Mouse (Mus musculus): Measurements from ENCODE around the gene 2810004N23Rik. TPM values are rescaled to one million over a fixed set of nuclear protein-coding genes. Genes with fewer than 3 reads are reported as not detected.

Gene 2810004N23Rik
- total and polyA plus RNA-seq, 3 experiments = 49.3 to 74.1 (median 52.6) TPM

DNA sequence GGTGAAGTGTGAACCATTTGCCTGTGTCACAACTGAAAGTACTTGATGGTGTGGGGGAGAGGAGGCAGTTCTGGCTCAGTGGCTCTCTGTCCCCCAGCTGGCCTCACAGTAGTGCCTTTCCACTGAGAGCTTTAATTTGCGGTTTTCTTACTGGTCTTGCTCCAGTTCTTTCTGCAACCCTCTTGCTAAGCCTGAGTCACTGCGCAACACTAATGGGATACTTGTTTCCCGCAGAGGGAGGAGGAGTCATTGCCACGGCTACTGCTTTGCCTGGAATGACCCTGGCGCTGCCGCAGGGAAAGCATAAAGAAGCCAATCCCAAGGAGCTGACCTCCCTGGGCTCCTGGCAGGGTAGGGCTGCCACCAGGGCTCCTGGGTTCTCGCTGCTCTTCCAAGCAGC, 36.3 kb downstream of the 2810004N23Rik start:
- no peaks in the 10 kb centered on the region for H3K36me3 ChIP-seq (replicated peaks)
- H3K4me3 ChIP-seq (ENCODE audit: low read depth, low read length) = no peak overlapping the region
- no peak for DNase-seq (ENCODE audit: low spot score)
- TF ChIP-seq TAL1 (conservative IDR thresholded peaks at IDR 0.05; ENCODE audit: low read depth, low read length) (no peak), CTCF (IDR thresholded peaks at IDR 0.05; ENCODE audit: low read depth, low read length) (no peak), POLR2AphosphoS5 (IDR thresholded peaks at IDR 0.05; ENCODE audit: insufficient replicate concordance, low read depth, low read length) (no peak), GATA1 (IDR thresholded peaks at IDR 0.05; ENCODE audit: borderline replicate concordance, low read length) (no peak), GATA2 (IDR thresholded peaks at IDR 0.05; ENCODE audit: borderline replicate concordance, low read depth, low read length) (no peak)
- H3K9me3 ChIP-seq (replicated peaks) = no peaks in the 10 kb centered on the region
- H3K4me1 ChIP-seq (ENCODE audit: insufficient read depth, low read depth, low read length) = peaks cover 12% of the 10 kb centered on the region
- no peak for ATAC-seq (ENCODE audit: extremely low read depth, insufficient number of reproducible peaks, low FRiP score, poor library complexity, severe bottlenecking)
- peaks cover 44% of the 10 kb centered on the region for H3K27me3 ChIP-seq (ENCODE audit: insufficient read depth, low read length)

DNA sequence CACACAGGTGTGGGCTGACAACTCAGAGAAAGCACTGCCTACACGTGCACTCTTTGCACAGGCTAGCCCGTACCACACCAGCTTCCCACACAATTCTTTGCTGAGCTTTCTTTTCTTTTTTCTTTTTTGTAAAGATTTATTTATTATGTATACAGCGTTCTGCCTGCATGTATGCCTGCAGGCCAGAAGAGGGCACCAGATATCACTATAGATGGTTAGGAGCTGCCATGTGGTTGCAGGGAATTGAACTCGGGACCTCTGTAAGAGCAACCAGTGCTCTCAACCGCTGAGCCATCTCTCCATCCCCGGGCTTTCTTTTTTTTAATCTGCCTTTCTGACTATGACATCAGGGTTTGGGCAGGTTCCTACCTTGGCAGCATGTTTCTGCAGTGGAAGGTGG, 39.4 kb downstream of the 2810004N23Rik start:
- Histone ChIP-seq H3K4me1 (ENCODE audit: insufficient read depth, low read depth, low read length) (peaks cover 9% of the 10 kb centered on the region), H3K9me3 (replicated peaks) (no peaks in the 10 kb centered on the region), H3K36me3 (replicated peaks) (no peaks in the 10 kb centered on the region), H3K27me3 (ENCODE audit: insufficient read depth, low read length) (peaks cover 26% of the 10 kb centered on the region), H3K4me3 (ENCODE audit: low read depth, low read length) (no peak overlapping the region)
- DNase-seq (ENCODE audit: low spot score) (no peak), ATAC-seq (ENCODE audit: extremely low read depth, insufficient number of reproducible peaks, low FRiP score, poor library complexity, severe bottlenecking) (no peak)
- TF ChIP-seq TAL1 (conservative IDR thresholded peaks at IDR 0.05; ENCODE audit: low read depth, low read length) (no peak), GATA2 (IDR thresholded peaks at IDR 0.05; ENCODE audit: borderline replicate concordance, low read depth, low read length) (no peak), POLR2AphosphoS5 (IDR thresholded peaks at IDR 0.05; ENCODE audit: insufficient replicate concordance, low read depth, low read length) (no peak), GATA1 (IDR thresholded peaks at IDR 0.05; ENCODE audit: borderline replicate concordance, low read length) (no peak), CTCF (IDR thresholded peaks at IDR 0.05; ENCODE audit: low read depth, low read length) (no peak)

GRCm38 (mm10) chr8:124820125-124820524, 42.8 kb downstream of the 2810004N23Rik start:
- no peaks in the 10 kb centered on the region for H3K36me3 ChIP-seq (replicated peaks)
- ATAC-seq (ENCODE audit: extremely low read depth, insufficient number of reproducible peaks, low FRiP score, poor library complexity, severe bottlenecking) (no peak), DNase-seq (ENCODE audit: low spot score) (no peak)
- no peak overlapping the region for H3K4me3 ChIP-seq (ENCODE audit: low read depth, low read length)
- no peak for TF ChIP-seq POLR2AphosphoS5 (IDR thresholded peaks at IDR 0.05; ENCODE audit: insufficient replicate concordance, low read depth, low read length)
- no peak for TF ChIP-seq TAL1 (conservative IDR thresholded peaks at IDR 0.05; ENCODE audit: low read depth, low read length)
- no peak for TF ChIP-seq GATA2 (IDR thresholded peaks at IDR 0.05; ENCODE audit: borderline replicate concordance, low read depth, low read length)
- TF ChIP-seq CTCF (IDR thresholded peaks at IDR 0.05; ENCODE audit: low read depth, low read length) = no peak
- no peak for TF ChIP-seq GATA1 (IDR thresholded peaks at IDR 0.05; ENCODE audit: borderline replicate concordance, low read length)
- H3K27me3 ChIP-seq (ENCODE audit: insufficient read depth, low read length) = peaks cover 14% of the 10 kb centered on the region; the same call in 1 of the 2 replicates
- peaks cover 21% of the 10 kb centered on the region for H3K9me3 ChIP-seq (replicated peaks)
- H3K4me1 ChIP-seq (ENCODE audit: insufficient read depth, low read depth, low read length) = no peaks in the 10 kb centered on the region

- Histone ChIP-seq H3K36me3 (replicated peaks) (no peaks in the 10 kb centered on the region), H3K4me1 (ENCODE audit: insufficient read depth, low read depth, low read length) (no peaks in the 10 kb centered on the region), H3K4me3 (ENCODE audit: low read depth, low read length) (no peak overlapping the region), H3K27me3 (ENCODE audit: insufficient read depth, low read length) (peaks cover 14% of the 10 kb centered on the region; the same call in 1 of the 2 replicates), H3K9me3 (replicated peaks) (peaks cover 21% of the 10 kb centered on the region)
- DNase-seq (ENCODE audit: low spot score) = no peak
- TF ChIP-seq TAL1 (conservative IDR thresholded peaks at IDR 0.05; ENCODE audit: low read depth, low read length) (no peak), POLR2AphosphoS5 (IDR thresholded peaks at IDR 0.05; ENCODE audit: insufficient replicate concordance, low read depth, low read length) (no peak), GATA1 (IDR thresholded peaks at IDR 0.05; ENCODE audit: borderline replicate concordance, low read length) (no peak), CTCF (IDR thresholded peaks at IDR 0.05; ENCODE audit: low read depth, low read length) (no peak), GATA2 (IDR thresholded peaks at IDR 0.05; ENCODE audit: borderline replicate concordance, low read depth, low read length) (no peak)
- no peak for ATAC-seq (ENCODE audit: extremely low read depth, insufficient number of reproducible peaks, low FRiP score, poor library complexity, severe bottlenecking)
Observed at GRCm38 (mm10) chr8:124819612-124820115, 43.3 kb downstream of the 2810004N23Rik start.

DNA sequence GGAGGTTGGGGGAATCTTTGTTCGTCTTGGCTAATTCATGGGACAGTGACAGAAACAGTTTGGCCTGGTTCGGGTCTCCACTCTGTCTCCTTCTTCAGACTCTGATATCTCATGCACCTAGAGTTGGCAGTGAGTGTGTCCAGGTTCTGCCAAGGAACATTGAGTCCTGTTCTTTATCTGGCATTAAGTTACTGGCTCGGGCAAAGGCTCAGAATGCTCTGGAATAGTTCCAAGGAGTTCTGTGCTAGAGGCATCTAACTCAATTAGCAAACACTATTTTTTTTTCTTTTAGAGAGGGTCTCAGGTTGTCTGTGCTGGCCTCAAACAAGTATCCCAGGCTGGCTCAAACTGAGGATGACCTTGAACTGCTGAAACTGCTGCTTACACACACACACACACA, 45.6 kb downstream of the 2810004N23Rik start:
- Histone ChIP-seq H3K9me3 (replicated peaks) (peaks cover 21% of the 10 kb centered on the region), H3K27me3 (ENCODE audit: insufficient read depth, low read length) (peaks cover 8% of the 10 kb centered on the region; the same call in 1 of the 2 replicates), H3K4me3 (ENCODE audit: low read depth, low read length) (no peak overlapping the region), H3K36me3 (replicated peaks) (no peaks in the 10 kb centered on the region), H3K4me1 (ENCODE audit: insufficient read depth, low read depth, low read length) (no peaks in the 10 kb centered on the region)
- TF ChIP-seq POLR2AphosphoS5 (IDR thresholded peaks at IDR 0.05; ENCODE audit: insufficient replicate concordance, low read depth, low read length) (no peak), GATA1 (IDR thresholded peaks at IDR 0.05; ENCODE audit: borderline replicate concordance, low read length) (no peak), GATA2 (IDR thresholded peaks at IDR 0.05; ENCODE audit: borderline replicate concordance, low read depth, low read length) (no peak), TAL1 (conservative IDR thresholded peaks at IDR 0.05; ENCODE audit: low read depth, low read length) (no peak), CTCF (IDR thresholded peaks at IDR 0.05; ENCODE audit: low read depth, low read length) (no peak)
- DNase-seq (ENCODE audit: low spot score) (no peak), ATAC-seq (ENCODE audit: extremely low read depth, insufficient number of reproducible peaks, low FRiP score, poor library complexity, severe bottlenecking) (no peak)

DNA sequence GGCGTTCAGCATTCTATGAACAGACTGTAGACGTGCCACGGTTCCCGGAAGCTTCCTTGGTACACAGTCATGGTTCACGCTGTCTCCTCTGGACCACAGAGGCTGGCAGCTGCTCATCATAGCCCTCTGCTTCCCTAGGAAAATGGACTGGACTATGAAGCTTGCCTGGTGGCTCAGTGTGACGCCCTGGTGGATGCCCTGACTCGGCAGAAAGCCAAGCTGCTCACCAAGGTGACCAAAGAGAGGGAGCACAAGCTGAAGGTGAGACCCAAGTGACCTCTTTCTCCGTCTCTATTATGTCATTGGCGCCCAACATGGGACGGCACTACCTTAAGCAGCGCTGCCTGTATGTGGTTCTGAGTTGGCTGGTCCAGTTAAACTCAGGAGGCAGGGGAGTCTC, 46.1 kb downstream of the 2810004N23Rik start:
- H3K9me3 ChIP-seq (replicated peaks) = peaks cover 21% of the 10 kb centered on the region
- H3K4me3 ChIP-seq (ENCODE audit: low read depth, low read length) = no peak overlapping the region
- DNase-seq (ENCODE audit: low spot score) (no peak), ATAC-seq (ENCODE audit: extremely low read depth, insufficient number of reproducible peaks, low FRiP score, poor library complexity, severe bottlenecking) (no peak)
- TF ChIP-seq TAL1 (conservative IDR thresholded peaks at IDR 0.05; ENCODE audit: low read depth, low read length) = no peak
- no peak for TF ChIP-seq GATA2 (IDR thresholded peaks at IDR 0.05; ENCODE audit: borderline replicate concordance, low read depth, low read length)
- TF ChIP-seq POLR2AphosphoS5 (IDR thresholded peaks at IDR 0.05; ENCODE audit: insufficient replicate concordance, low read depth, low read length) = no peak
- TF ChIP-seq CTCF (IDR thresholded peaks at IDR 0.05; ENCODE audit: low read depth, low read length) = no peak
- no peak for TF ChIP-seq GATA1 (IDR thresholded peaks at IDR 0.05; ENCODE audit: borderline replicate concordance, low read length)
- peaks cover 8% of the 10 kb centered on the region; the same call in 1 of the 2 replicates for H3K27me3 ChIP-seq (ENCODE audit: insufficient read depth, low read length)
- no peaks in the 10 kb centered on the region for H3K36me3 ChIP-seq (replicated peaks)
- no peaks in the 10 kb centered on the region for H3K4me1 ChIP-seq (ENCODE audit: insufficient read depth, low read depth, low read length)

All from G1E (cell line).